Mouse (Mus musculus) spleen, postnatal 4 days (tissue): Measurements from ENCODE around the gene Bgn.
A peak's percentile ranks its signal among the peaks of the same experiment; 100 is the strongest.

Experiments
- DNase-seq, 2 experiments: peaks; one replicate each; pipeline ENCODE4 v3.0.0; 2022; ENCODE audit warnings: low spot score in 2 of 2

Bgn gene

GRCm38 (mm10) chrX:73483484-73483810 lies at the start of gene Bgn:
Gene Bgn (plus strand): TSS chrX:73483602.
- no peak for DNase-seq

GRCm38 (mm10) chrX:73435252-73435651 lies 48.1 kb upstream of the Bgn start, which contains the start of gene Trex2:
Gene Trex2 (minus strand): TSS chrX:73435344.
- no peak for DNase-seq

- DNase-seq: no peak
Measured at GRCm38 (mm10) chrX:73441428-73441827, 42.0 kb upstream of the Bgn start.

- DNase-seq: peak; percentile 50 to 82
Measured at GRCm38 (mm10) chrX:73451949-73452348, 31.5 kb upstream of the Bgn start.

- DNase-seq: peak; percentile 87 to 89
Measured at GRCm38 (mm10) chrX:73458877-73459392, 24.5 kb upstream of the Bgn start, which contains the start of gene Haus7. Gene Haus7 (minus strand): TSS chrX:73459044.

GRCm38 (mm10) chrX:73460792-73461191 lies 22.6 kb upstream of the Bgn start:
- DNase-seq: no peak

GRCm38 (mm10) chrX:73465483-73466186 lies 17.8 kb upstream of the Bgn start:
- DNase-seq: no peak

- no peak for DNase-seq
Measured at GRCm38 (mm10) chrX:73467446-73468241, 15.8 kb upstream of the Bgn start.

- DNase-seq: no peak
Measured at GRCm38 (mm10) chrX:73468330-73468729, 15.1 kb upstream of the Bgn start.

- DNase-seq: no peak
Measured at GRCm38 (mm10) chrX:73468752-73469151, 14.7 kb upstream of the Bgn start.

GRCm38 (mm10) chrX:73471764-73472163 lies 11.6 kb upstream of the Bgn start:
- DNase-seq: no peak

- no peak for DNase-seq
Measured at GRCm38 (mm10) chrX:73474340-73475165, 8.8 kb upstream of the Bgn start.

GRCm38 (mm10) chrX:73475658-73476256 lies 7.6 kb upstream of the Bgn start:
- DNase-seq: no peak

- DNase-seq: no peak
Measured at GRCm38 (mm10) chrX:73476621-73477020, 6.8 kb upstream of the Bgn start.

GRCm38 (mm10) chrX:73477500-73477899 lies 5.9 kb upstream of the Bgn start:
- no peak for DNase-seq

GRCm38 (mm10) chrX:73479656-73480055 lies 3.7 kb upstream of the Bgn start:
- no peak for DNase-seq

GRCm38 (mm10) chrX:73480334-73480733 lies 3.1 kb upstream of the Bgn start:
- DNase-seq: no peak

GRCm38 (mm10) chrX:73482643-73483483 lies 539 bp upstream of the Bgn start:
- no peak for DNase-seq

GRCm38 (mm10) chrX:73484076-73484475 lies 674 bp downstream of the Bgn start:
- DNase-seq: no peak

- no peak for DNase-seq
Measured at GRCm38 (mm10) chrX:73484870-73485269, 1.5 kb downstream of the Bgn start.

GRCm38 (mm10) chrX:73486920-73487319 lies 3.5 kb downstream of the Bgn start:
- DNase-seq: no peak
